Mouse (Mus musculus): Measurements from ENCODE around the gene Zfp839. TPM values are rescaled to one million over a fixed set of nuclear protein-coding genes. Genes with fewer than 3 reads are reported as not detected.
A peak's percentile ranks its signal among the peaks of the same experiment; 100 is the strongest.
"Not testable (repeated sequence)": the region's sequence is repeated elsewhere in the genome, so short reads cannot be mapped to it uniquely, and the experiment has no call there.

Zfp839 gene
- total RNA-seq, 2 experiments from 2014 or later, result 7.5 to 9.2 TPM

DNA sequence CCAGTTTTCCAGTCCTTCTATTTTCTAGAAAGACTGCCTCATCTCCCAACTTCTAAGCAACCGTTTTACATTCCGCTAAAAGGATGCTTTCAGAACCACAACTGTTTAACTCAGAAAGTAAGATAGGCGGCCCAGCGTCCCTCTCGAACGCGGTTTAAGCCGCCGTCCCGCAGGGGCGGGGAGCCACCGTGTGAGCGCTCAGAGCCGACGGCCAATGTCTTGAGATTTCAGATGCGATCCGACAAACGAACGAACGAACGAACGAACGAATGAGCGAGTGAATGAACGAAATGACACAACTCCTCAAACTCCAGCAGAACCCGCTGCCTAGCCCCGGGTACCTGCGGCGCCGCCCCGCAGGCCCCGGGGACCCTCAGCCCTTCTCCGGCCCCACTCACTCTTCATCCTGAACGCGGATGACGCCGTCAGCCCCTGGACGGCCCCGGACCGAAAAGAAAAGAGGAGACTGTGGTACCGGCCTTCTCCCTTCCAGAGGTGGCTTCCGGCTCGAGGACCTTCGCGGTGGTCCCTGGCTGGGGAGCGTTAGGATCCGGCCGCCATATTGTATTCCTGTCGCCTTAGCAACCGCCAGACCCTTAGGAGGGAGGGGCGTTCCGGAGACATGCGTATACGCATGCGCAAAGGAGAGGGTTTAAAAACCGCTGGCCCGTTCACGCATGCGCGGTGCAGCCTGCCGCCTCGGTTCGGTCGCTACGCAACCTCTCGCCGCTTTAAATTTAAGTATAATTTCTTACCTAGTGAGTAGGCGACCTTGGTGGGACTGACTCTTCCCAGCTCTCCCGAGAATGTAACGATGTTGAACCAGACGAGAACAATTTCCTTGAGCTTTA is 9.5 kb upstream of the Zfp839 start, which contains the start of gene Mok:
Gene Mok (minus strand): TSS at position 592 of the 851 bp plus-strand sequence.
- intact Hi-C loops (cut with DNase I), result loop anchor here (5.0 to 10.0 kb wide), 4 partner anchors 106 to 423 kb away; partner anchors contain the start of gene Wdr20

DNA sequence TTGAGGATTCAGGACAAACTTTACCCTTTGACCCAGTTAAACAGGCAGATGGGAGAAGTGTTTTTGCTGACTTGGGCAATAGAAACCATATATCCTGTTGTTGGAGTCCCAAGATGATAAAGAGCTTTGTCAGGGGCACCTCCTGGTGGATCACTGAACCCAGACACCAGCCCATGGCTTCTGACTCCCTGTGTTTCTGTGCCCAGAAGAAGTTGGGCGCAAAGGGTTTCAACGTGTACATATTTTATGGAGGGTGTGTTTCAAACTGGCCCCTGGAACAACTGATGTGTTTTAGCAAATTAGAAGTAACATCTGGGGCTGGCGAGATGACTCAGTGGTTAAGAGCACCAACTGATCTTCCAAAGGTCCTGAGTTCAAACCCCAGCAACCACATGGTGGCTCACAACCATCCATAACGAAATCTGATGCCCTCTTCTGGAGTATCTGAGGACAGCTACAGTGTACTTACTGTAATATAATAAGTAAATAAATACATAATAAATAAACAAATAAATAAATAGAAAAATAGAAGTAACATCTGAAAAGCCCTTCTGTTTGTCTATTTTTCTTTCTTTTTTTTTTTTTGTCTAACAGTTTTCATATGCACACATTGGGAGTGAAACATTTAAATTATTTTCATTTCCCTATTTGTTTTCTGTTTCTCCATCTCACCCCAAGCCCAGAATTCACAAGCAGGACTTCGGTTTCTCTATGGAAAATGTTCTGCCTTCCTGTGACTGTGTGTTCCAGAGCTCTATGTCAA is 8.1 kb upstream of the Zfp839 start:
- DNase-seq, result no peak
- intact Hi-C loops (cut with DNase I), result loop anchor here (5.0 to 10.0 kb wide), 4 partner anchors 107 to 425 kb away; partner anchors contain the start of gene Wdr20

More for the DNA sequence above, 9.5 kb upstream of the Zfp839 start, which contains the start of gene Mok:
- DNase-seq, result peak; percentile 97

- intact Hi-C loops (cut with DNase I), result loop anchor here (5.0 to 10.0 kb wide), 4 partner anchors 109 to 426 kb away; partner anchors contain the start of gene Wdr20
- DNase-seq, result peak; percentile 78
These were observed 6.6 kb upstream of the Zfp839 start for GRCm38 (mm10) chr12:110843194-110844048.

DNA sequence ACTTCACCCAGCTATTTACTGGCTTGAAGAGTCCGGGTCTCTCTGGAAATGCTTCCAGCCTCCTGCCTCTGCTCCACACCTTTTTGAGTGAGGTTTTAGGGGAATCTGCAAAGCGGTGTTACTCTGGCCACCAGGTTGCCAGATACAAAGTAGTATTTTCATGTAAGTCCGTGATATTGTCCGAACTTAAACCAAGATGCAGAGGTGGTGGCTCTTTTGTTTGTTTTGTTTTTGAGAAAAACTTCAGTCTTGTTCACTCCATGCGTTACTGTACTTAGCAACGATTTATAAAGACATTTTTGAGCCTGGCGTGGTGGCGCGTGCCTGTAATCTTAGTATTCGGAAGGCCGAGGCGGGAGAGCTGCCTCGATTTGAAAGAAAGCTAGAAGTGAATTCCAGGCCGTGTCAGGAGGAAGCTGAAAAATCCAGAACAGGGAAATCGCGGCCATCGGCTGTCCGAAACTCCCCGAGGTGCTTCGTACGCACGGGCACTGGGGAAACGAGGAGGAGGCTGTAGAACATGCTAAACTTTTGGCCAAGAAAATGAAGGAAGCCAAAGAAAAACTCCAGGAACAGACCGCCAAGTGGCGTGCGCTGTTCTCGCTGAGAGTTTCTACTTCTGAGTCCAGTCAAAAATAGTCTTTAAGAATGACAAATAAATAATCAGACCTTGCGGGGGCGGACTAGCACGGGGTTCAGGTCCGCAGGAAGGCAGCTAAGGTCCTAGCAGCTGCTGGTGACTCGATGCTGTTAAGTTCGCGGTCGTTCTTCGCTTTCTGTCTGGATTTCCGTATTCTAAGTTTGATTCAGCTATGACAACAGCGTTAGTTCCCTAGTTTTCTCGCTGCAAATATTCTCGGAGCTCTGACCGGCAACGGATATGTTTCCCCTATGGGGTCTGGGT is 5.6 kb upstream of the Zfp839 start:
- intact Hi-C loops (cut with DNase I), result loop anchor here (5.0 to 10.0 kb wide), 4 partner anchors 110 to 427 kb away; partner anchors contain the start of gene Wdr20
- no peak for DNase-seq

- intact Hi-C loops (cut with DNase I), result loop anchor here (10.0 kb wide), 2 partner anchors 111 to 231 kb away; partner anchors contain the start of gene Wdr20
- peak; percentile 78 for DNase-seq
These were observed 4.7 kb upstream of the Zfp839 start for GRCm38 (mm10) chr12:110845131-110845880.

GRCm38 (mm10) chr12:110846191-110846765 is 3.8 kb upstream of the Zfp839 start:
- intact Hi-C loops (cut with DNase I), result loop anchor here (10.0 kb wide), 2 partner anchors 111 to 231 kb away; partner anchors contain the start of gene Wdr20
- peak; percentile 36 for DNase-seq

- no peak for DNase-seq
- intact Hi-C loops (cut with DNase I), result no loop called here
These were observed 840 bp downstream of the Zfp839 start for GRCm38 (mm10) chr12:110850929-110851256.

GRCm38 (mm10) chr12:110851414-110851813 is 1.4 kb downstream of the Zfp839 start:
- no peak for DNase-seq
- intact Hi-C loops (cut with DNase I), result no loop called here

DNA sequence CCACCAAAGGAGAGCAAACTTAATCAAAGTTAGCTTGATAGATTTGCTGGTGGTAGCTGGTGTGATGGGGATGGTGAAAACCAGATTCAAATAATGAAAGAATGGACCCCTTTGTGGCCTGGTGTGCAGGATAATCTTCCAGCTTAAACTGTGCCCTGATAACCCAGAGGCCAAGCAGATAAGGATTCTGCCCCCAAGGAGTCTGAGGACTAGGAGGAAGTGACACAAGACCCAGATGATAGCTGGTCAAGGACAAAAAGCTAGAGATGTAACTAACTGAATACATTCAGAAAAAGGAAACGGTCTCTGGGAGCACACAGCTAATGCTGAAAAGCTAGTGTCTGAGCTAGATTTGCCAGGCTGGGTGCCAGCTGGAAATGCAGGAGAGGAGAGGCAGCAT is 1.9 kb downstream of the Zfp839 start:
- intact Hi-C loops (cut with DNase I), result no loop called here
- no peak for DNase-seq

DNA sequence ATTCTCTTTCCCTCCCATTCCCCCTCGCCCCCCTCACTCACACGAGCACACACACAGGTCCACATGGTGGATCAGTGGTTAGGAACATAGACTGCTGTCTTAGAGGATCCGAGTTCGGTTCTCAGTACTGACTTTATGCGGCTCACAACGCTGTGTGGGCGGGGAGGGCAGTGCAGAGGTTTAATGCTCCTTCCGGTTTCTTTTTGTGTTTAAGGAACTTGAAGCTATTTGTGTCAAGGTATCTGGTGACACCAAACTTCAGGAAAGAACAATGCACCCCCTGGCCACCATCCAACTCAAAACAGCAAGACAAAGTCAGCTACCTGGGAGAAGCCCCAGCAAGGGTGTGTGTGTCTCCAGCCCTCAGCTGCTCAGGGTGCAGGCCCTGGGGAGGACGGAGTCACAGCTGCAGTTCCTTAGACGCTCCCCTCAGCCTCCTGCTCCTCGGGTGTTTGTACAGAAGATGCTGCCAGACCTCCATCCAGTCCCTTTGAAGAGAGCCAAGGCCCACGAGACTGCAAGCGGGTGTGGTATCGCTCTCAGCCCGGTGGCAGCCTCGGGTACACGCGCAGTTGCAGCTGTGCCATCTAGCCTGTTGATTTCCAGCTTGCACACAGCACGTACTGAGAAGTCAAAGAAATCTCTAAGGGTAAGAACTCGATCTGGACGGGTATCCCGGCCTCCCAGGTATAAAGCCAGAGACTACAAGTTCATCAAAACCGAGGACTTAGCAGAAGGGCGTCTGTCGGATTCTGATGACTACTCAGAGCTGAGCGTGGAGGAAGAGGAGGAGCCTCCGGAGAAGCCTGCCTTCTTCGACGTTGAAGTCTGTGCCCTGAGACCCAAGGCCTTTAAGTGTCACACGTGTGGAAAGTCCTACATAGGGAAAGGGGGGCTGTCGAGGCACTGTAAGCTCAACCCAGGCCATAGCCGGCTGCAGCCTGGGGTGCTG is 5.0 kb downstream of the Zfp839 start:
- no peak for DNase-seq
- intact Hi-C loops (cut with DNase I), result no loop called here

- intact Hi-C loops (cut with DNase I), result no loop called here
- DNase-seq, result no peak
These were observed 7.1 kb downstream of the Zfp839 start for GRCm38 (mm10) chr12:110857196-110857595.

DNA sequence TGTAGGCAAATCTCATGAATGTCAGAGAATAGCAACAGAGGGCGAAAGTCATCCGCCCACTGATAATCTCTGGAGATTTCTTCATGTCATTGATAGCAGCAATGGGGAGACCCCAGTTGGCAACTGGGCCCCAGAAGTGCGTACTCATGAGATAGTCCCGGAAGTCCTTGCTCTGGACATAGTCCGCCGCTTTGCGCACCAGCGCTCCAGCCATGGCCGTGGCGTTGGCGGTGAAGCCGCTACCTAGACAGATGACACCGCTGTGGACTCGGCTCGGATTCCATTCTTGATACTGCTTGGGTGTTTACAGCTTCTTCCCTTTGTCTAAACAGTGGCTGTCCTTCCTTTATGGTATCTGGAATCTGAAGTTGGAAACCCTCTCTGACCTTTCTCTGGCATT is 8.6 kb downstream of the Zfp839 start:
- DNase-seq; intact Hi-C loops (cut with DNase I): not testable (repeated sequence)

GRCm38 (mm10) chr12:110860293-110860692 is 10.2 kb downstream of the Zfp839 start:
- intact Hi-C loops (cut with DNase I), result no loop called here
- DNase-seq, result no peak

GRCm38 (mm10) chr12:110861256-110861655 is 11.2 kb downstream of the Zfp839 start:
- DNase-seq, result no peak
- intact Hi-C loops (cut with DNase I), result no loop called here

GRCm38 (mm10) chr12:110864008-110864407 is 14.0 kb downstream of the Zfp839 start:
- intact Hi-C loops (cut with DNase I), result no loop called here
- no peak for DNase-seq

GRCm38 (mm10) chr12:110865571-110865970 is 15.5 kb downstream of the Zfp839 start:
- DNase-seq, result no peak
- intact Hi-C loops (cut with DNase I), result no loop called here

DNA sequence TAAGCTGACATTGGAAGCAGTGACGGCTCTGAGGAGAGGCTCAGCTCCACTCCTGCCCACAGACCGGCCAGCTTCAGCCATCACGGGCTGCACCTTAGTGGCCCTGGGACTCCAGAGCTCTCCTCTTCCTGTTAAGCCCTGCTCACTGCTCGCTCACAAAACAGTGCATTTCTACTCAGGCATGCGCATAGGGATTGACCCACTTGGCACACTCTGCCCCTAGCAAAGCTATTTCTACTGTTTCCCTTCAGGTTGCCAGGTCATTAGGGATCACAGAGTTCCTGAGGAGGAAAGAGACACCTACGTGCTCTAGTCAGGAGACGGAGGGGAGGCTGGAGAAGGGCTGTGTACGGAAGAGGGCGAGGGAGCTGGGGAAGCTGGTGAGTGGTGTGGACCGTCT is 15.9 kb downstream of the Zfp839 start:
- intact Hi-C loops (cut with DNase I), result no loop called here
- DNase-seq, result no peak

Data from left cerebral cortex, postnatal 4 days (tissue).